Mouse (Mus musculus): ENCODE measurements around the gene Tfb2m.

GRCm38 (mm10) chr1:179583090-179583489 is 37.0 kb upstream of the Tfb2m start:
- TF ChIP-seq CTCF (IDR thresholded peaks at IDR 0.05; ENCODE audit: control insufficient read depth, insufficient read depth, low read length) = no peak
- no peak for TF ChIP-seq POLR2A (IDR thresholded peaks at IDR 0.05; ENCODE audit: borderline replicate concordance, control insufficient read depth, low read depth, low read length)

Data from bone marrow, adult 2 months (tissue).